Mouse (Mus musculus) small intestine, adult 2 months (tissue): ENCODE data around the gene Ahsa1. TPM values are rescaled to one million over a fixed set of nuclear protein-coding genes. Genes with fewer than 3 reads are reported as not detected.

Experiments
- H3K27ac ChIP-seq: fragments of 200-500 bp; 2 replicates; pipeline ENCODE4 v1.5.1; 2012; ENCODE audit warnings: low read depth, low read length, control low read depth, inconsistent platforms; ENCODE audit not compliant: insufficient read depth
- H3K27me3 ChIP-seq: fragments of 200-500 bp; 2 replicates; pipeline ENCODE4 v1.6.1; 2012; ENCODE audit warnings: mild to moderate bottlenecking, moderate library complexity, low read length, inconsistent platforms; ENCODE audit not compliant: control insufficient read depth, insufficient read depth
- H3K36me3 ChIP-seq: fragments of 200-500 bp; 2 replicates; pipeline ENCODE4 v1.6.1; 2012; ENCODE audit warnings: mild to moderate bottlenecking, low read length, control low read depth, inconsistent platforms; ENCODE audit not compliant: control insufficient read depth, insufficient read depth
- H3K4me1 ChIP-seq: fragments of 200-500 bp; 2 replicates; pipeline ENCODE4 v1.6.1; 2012; ENCODE audit warnings: low read length, inconsistent platforms, mixed read lengths; ENCODE audit not compliant: control insufficient read depth, insufficient read depth, insufficient read length
- H3K4me3 ChIP-seq: fragments of 200-500 bp; 2 replicates; pipeline ENCODE4 v1.5.1; 2012; ENCODE audit warnings: low read depth, mild to moderate bottlenecking, control low read depth, inconsistent platforms, low read length, moderate library complexity
- CTCF ChIP-seq: fragments of 200-500 bp; IDR thresholded peaks from 2 replicates; pipeline ENCODE4 v1.5.1; 2012; ENCODE audit warnings: low read depth, mild to moderate bottlenecking, control low read depth, inconsistent platforms, low read length, moderate library complexity, mixed read lengths; ENCODE audit not compliant: insufficient replicate concordance, insufficient read length; ENCODE audit errors: extremely low read depth
- POLR2A ChIP-seq: fragments of 200-500 bp; IDR thresholded peaks from 2 replicates; pipeline ENCODE4 v1.6.1; 2012; ENCODE audit warnings: low read depth, mild to moderate bottlenecking, control low read depth, inconsistent platforms, low read length, moderate library complexity
- WGBS: fragments of 180-500 bp; shearing (Covaris S2); methylation state at CpG from one replicate; pipeline ENCODE4 v1.1.7; 2018; 5-methylcytosine and 5-hydroxymethylcytosine counted together
- polyA plus RNA-seq: library from polyadenylated mRNA; depleted of rRNA; stranded (reverse); fragments of >200 nt; gene quantifications from 2 replicates; pipeline ENCODE4 v1.2.3, GENCODE M21; 2012

Ahsa1 gene
- polyA plus RNA-seq, 1 experiment: 27.3 TPM

DNA sequence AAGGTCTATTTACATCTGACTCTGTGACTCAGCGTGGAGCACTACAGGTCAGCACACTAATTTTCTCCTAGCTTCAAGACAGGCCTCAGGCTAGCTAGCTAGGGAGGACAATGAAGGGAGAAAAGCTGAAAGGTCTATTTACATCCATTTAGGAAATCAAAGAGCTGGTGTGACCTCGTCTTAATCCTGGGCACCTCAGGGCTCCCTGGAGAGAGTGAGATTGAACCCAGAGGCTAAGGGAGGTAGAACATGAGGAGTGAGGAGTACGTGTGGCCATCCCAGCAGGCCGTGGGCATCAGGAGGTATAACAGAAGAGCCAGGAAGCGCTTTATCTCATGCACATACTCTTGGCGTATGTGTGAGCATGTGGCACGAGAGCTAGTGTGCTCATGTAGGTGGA lies 17.4 kb downstream of the Ahsa1 start:
- Histone ChIP-seq H3K27me3 (no peaks in the 10 kb centered on the region), H3K4me1 (no peaks in the 10 kb centered on the region; the same call in 1 of the 2 replicates), H3K4me3 (no peak overlapping the region), H3K27ac (no peak overlapping the region), H3K36me3 (no peaks in the 10 kb centered on the region)
- WGBS: 87% methylated on average over 7 of the region's 7 CpGs
- TF ChIP-seq POLR2A (no peak), CTCF (no peak)

DNA sequence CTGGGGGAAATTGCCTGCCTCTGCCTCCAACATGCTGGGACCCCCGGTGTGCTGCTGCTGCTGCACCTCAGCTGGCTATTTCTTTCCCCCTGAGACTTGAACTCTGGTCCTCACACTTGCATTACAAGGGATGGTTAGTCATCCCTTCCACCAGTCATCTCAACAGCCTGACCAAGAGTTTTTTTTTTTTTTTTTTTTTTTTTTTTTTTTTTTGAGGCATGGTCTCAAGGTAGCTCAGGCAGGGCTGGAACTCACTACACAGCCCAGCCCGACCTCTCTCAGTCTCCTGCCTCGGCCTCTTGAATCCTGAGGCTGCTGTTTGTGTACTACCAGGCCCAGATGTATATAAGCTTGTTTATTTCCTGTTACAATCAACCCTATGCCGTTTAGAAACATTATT lies 18.0 kb downstream of the Ahsa1 start:
- no peak for TF ChIP-seq CTCF
- no peak for TF ChIP-seq POLR2A

GRCm38 (mm10) chr12:87284726-87285125 lies 18.4 kb downstream of the Ahsa1 start:
- H3K27ac ChIP-seq: no peak overlapping the region
- H3K4me1 ChIP-seq: no peaks in the 10 kb centered on the region; the same call in 1 of the 2 replicates
- H3K27me3 ChIP-seq: no peaks in the 10 kb centered on the region
- WGBS: 64% methylated on average over 5 of the region's 5 CpGs
- TF ChIP-seq CTCF (no peak), POLR2A (no peak)
- no peaks in the 10 kb centered on the region for H3K36me3 ChIP-seq
- H3K4me3 ChIP-seq: no peak overlapping the region

More for the DNA sequence above, 18.0 kb downstream of the Ahsa1 start:
- Histone ChIP-seq H3K4me3 (no peak overlapping the region), H3K4me1 (no peaks in the 10 kb centered on the region; the same call in 1 of the 2 replicates), H3K36me3 (no peaks in the 10 kb centered on the region), H3K27me3 (no peaks in the 10 kb centered on the region), H3K27ac (no peak overlapping the region)
- WGBS: 67% methylated on average over 4 of the region's 4 CpGs

DNA sequence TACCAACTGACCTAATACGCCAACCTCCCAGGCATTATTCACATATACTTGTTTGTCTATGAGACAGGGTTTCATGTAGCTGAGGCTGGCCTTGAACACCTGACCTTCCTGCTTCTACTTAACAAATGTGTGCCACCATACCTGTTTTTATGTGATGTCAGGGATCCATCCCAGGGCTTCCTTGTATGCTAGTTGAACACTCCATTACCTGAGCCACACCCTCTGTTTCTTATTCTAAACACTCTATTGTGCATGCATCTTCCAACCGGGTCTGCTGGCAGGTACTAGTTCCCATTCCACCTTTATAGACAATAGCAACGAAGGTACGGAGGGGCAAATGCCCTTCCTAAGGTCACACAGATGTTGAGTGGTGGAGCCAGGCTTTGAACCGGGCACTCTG lies 22.8 kb downstream of the Ahsa1 start:
- Histone ChIP-seq H3K27me3 (no peaks in the 10 kb centered on the region), H3K4me1 (no peaks in the 10 kb centered on the region), H3K4me3 (no peak overlapping the region), H3K36me3 (no peaks in the 10 kb centered on the region), H3K27ac (no peak overlapping the region)
- WGBS: 88% methylated on average over 5 of the region's 5 CpGs
- no peak for TF ChIP-seq POLR2A
- TF ChIP-seq CTCF: no peak

GRCm38 (mm10) chr12:87293934-87294333 lies 27.7 kb downstream of the Ahsa1 start:
- Histone ChIP-seq H3K4me1 (no peaks in the 10 kb centered on the region), H3K4me3 (no peak overlapping the region), H3K36me3 (no peaks in the 10 kb centered on the region), H3K27me3 (peaks cover 3% of the 10 kb centered on the region; the same call in 1 of the 2 replicates), H3K27ac (no peak overlapping the region)
- 78% methylated on average over 6 of the region's 6 CpGs for WGBS
- TF ChIP-seq POLR2A (no peak), CTCF (no peak)

- no peak overlapping the region for H3K27ac ChIP-seq
These were observed 32.9 kb downstream of the Ahsa1 start for GRCm38 (mm10) chr12:87299037-87299656.

GRCm38 (mm10) chr12:87299657-87300440 lies 33.6 kb downstream of the Ahsa1 start, which contains the start of gene Ism2:
TSS of gene Ism2 (minus strand) at chr12:87299705.
- peaks cover 10% of the 10 kb centered on the region; the same call in 1 of the 2 replicates for H3K4me1 ChIP-seq
- WGBS: under 1% methylated on average over 86 of the region's 86 CpGs
- TF ChIP-seq CTCF: no peak
- TF ChIP-seq POLR2A: no peak; the same call in 1 of the 2 replicates
- peaks cover 14% of the 10 kb centered on the region; the same call in 1 of the 2 replicates for H3K27me3 ChIP-seq
- H3K4me3 ChIP-seq: peak within 1 kb of the TSS; percentile 72
- no peaks in the 10 kb centered on the region for H3K36me3 ChIP-seq
- H3K27ac ChIP-seq: no peak within 1 kb of the TSS

More at GRCm38 (mm10) chr12:87299037-87299656, 32.9 kb downstream of the Ahsa1 start:
- TF ChIP-seq CTCF: no peak
- no peak for TF ChIP-seq POLR2A
- peaks cover 10% of the 10 kb centered on the region; the same call in 1 of the 2 replicates for H3K4me1 ChIP-seq
- WGBS: 13% methylated on average over 29 of the region's 29 CpGs
- no peaks in the 10 kb centered on the region for H3K36me3 ChIP-seq
- peak overlapping the region; percentile 72 for H3K4me3 ChIP-seq
- H3K27me3 ChIP-seq: peaks cover 14% of the 10 kb centered on the region; the same call in 1 of the 2 replicates
